Mouse (Mus musculus) lung, postnatal 0 days (tissue): ENCODE results near the gene St8sia1.

Experiments
- CTCF ChIP-seq: IDR thresholded peaks from 2 replicates; pipeline ENCODE4 v1.5.1; 2016; ENCODE audit warnings: antibody characterized with exemption, mild to moderate bottlenecking
- EP300 ChIP-seq: IDR thresholded peaks from 2 replicates; pipeline ENCODE4 v1.6.1; 2016; ENCODE audit warnings: antibody characterized with exemption, mild to moderate bottlenecking, control low read depth

DNA sequence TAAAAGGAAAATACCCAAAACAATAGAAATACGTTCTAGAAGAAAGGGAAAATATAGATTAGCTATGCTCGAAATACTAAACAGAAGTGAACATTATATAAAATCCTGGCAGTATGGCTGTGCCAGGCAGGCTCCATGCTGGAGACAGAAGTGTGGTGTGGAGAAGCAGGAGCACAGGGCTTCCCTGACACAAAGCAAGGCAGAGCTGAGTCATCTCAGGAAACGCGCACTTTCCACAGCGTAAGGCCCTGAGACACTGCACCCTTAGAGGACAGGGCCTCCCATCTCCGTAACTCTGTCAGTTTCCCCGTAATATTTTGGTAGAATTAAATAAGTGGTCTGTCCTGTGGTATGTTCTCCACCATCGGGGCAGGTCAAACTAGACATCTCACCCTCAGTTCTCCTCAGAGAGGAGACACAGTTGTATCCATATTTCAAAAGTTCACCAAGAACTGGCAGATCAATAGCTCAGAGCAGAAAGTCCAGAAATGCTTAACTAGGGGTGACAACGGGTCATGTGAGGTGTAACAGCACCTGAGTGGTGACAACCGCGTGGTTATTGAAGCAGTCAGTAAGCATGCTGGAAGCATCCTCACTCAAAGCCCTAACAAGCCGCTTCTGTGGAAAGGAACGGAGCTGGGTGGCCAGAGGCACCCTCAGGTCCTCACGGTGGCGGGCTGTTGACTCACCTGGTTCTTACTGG lies 48.4 kb upstream of the St8sia1 start:
- no peak for TF ChIP-seq CTCF
- no peak for TF ChIP-seq EP300
